8 mouse cellular contexts compared by ENCODE assay signal in the genomic region with DNA sequence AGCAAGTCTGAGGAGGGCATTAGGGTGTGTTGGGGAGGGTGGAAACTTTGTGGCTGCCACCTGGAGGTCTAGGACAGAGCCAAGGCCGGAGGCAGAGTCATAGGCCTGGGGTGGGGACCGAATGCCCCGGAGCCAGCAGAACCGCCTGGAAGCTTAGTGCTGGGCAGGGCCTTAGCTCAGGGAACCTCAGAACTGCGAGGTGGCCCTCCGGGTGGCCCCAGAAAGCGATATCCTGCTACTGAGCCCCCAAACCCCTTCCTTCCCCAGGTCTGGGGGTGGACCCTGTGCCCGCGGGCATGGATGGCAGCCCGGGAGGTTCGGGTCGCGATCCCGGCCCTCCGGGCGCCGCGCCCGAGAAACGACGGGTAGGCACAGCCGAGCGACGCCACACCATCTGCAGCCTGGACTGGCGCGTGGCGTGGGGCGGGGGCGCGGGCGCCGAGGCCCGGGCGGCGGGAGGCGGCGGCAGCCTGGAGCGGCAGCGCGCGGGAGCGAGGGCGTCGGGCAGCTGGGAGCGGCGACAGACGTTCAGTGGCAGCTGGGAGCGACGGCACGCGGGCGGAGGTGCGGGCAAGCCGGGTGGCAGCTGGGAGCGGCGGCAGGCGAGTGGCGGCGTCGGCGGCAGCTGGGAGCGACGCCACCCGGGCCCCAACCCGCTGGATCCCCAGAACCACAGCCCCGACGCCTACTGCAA. TPM values are rescaled to one million over a fixed set of nuclear protein-coding genes. Genes with fewer than 3 reads are reported as not detected.
DNase-seq lines count a peak whose midpoint lies in the region; ATAC-seq lines count a peak whose summit lies in the region.

No protein-coding gene starts in this region.

- 6% methylated on average over 67 of the region's 67 CpGs for WGBS in embryonic facial prominence, embryonic 15.5 days
- 7% methylated on average over 62 of the region's 67 CpGs for WGBS in intestine, embryonic 16.5 days
- 9% methylated on average over 67 of the region's 67 CpGs for WGBS in midbrain, embryonic 10.5 days
- 10% methylated on average over 67 of the region's 67 CpGs for WGBS in stomach, embryonic 14.5 days

- no peak overlapping the region for H3K27ac ChIP-seq in embryonic facial prominence, embryonic 15.5 days (replicated peaks)
- no peak overlapping the region for H3K27ac ChIP-seq in intestine, embryonic 16.5 days (ENCODE audit: low read length)
- H3K27ac ChIP-seq in midbrain, embryonic 10.5 days (replicated peaks): peak overlapping the region; percentile 61
- H3K27ac ChIP-seq in stomach, embryonic 14.5 days (ENCODE audit: low read length): no peak overlapping the region

- H3K36me3 ChIP-seq in embryonic facial prominence, embryonic 15.5 days: no peaks in the 10 kb centered on the region
- H3K36me3 ChIP-seq in intestine, embryonic 16.5 days (ENCODE audit: control insufficient read depth, insufficient read depth, low read length): no peaks in the 10 kb centered on the region
- H3K36me3 ChIP-seq in midbrain, embryonic 10.5 days: no peaks in the 10 kb centered on the region
- no peaks in the 10 kb centered on the region for H3K36me3 ChIP-seq in stomach, embryonic 14.5 days (ENCODE audit: control insufficient read depth, insufficient read depth, low read length)

- peaks cover 79% of the 10 kb centered on the region for H3K27me3 ChIP-seq in embryonic facial prominence, embryonic 15.5 days
- H3K27me3 ChIP-seq in intestine, embryonic 16.5 days (replicated peaks; ENCODE audit: control insufficient read depth, insufficient read depth, low read length): peaks cover 54% of the 10 kb centered on the region
- peaks cover 83% of the 10 kb centered on the region for H3K27me3 ChIP-seq in midbrain, embryonic 10.5 days (ENCODE audit: low read depth, poor library complexity, severe bottlenecking)
- H3K27me3 ChIP-seq in stomach, embryonic 14.5 days (ENCODE audit: control insufficient read depth, insufficient read depth, low read length): peaks cover 34% of the 10 kb centered on the region

- DNase-seq in left cerebral cortex, adult 18-20 months (ENCODE audit: low spot score in 2 of 2): peak; percentile 61 to 74
- DNase-seq in left cerebral cortex, adult 11 months (ENCODE audit: low spot score): no peak
- DNase-seq in midbrain, embryonic 10.5 days (ENCODE audit: low spot score): peak; percentile 32
- no peak for DNase-seq in thymus, adult 18-20 months
- DNase-seq in lung, postnatal 36 days: no peak

- peak overlapping the region; percentile 39 for H3K4me3 ChIP-seq in embryonic facial prominence, embryonic 15.5 days (replicated peaks)
- peak overlapping the region; percentile 38 for H3K4me3 ChIP-seq in intestine, embryonic 16.5 days (ENCODE audit: low read length)
- peak overlapping the region; percentile 53 for H3K4me3 ChIP-seq in midbrain, embryonic 10.5 days
- H3K4me3 ChIP-seq in stomach, embryonic 14.5 days (ENCODE audit: low read depth, low read length): peak overlapping the region; percentile 22

- H3K9me3 ChIP-seq in embryonic facial prominence, embryonic 15.5 days (replicated peaks): no peaks in the 10 kb centered on the region
- H3K9me3 ChIP-seq in intestine, embryonic 16.5 days (ENCODE audit: control insufficient read depth, low read length): no peaks in the 10 kb centered on the region
- no peaks in the 10 kb centered on the region for H3K9me3 ChIP-seq in midbrain, embryonic 10.5 days (replicated peaks)
- H3K9me3 ChIP-seq in stomach, embryonic 14.5 days (ENCODE audit: control insufficient read depth, low read depth, low read length): no peaks in the 10 kb centered on the region

- ATAC-seq in embryonic facial prominence, embryonic 15.5 days (ENCODE audit: insufficient number of reproducible peaks, low FRiP score, low TSS enrichment, low read depth): peak; percentile 40; the same call in 1 of the 2 replicates
- no peak for ATAC-seq in intestine, embryonic 16.5 days
- no peak for ATAC-seq in stomach, embryonic 14.5 days (ENCODE audit: insufficient number of reproducible peaks, insufficient read depth, low FRiP score, low read depth)

- H3K4me1 ChIP-seq in embryonic facial prominence, embryonic 15.5 days: peaks cover 11% of the 10 kb centered on the region
- H3K4me1 ChIP-seq in intestine, embryonic 16.5 days (ENCODE audit: control insufficient read depth, insufficient read depth, low read length): peaks cover 8% of the 10 kb centered on the region; the same call in 1 of the 2 replicates
- H3K4me1 ChIP-seq in midbrain, embryonic 10.5 days: peaks cover 19% of the 10 kb centered on the region
- no peaks in the 10 kb centered on the region for H3K4me1 ChIP-seq in stomach, embryonic 14.5 days (ENCODE audit: control insufficient read depth, insufficient read depth, low read length)

- H3K4me2 ChIP-seq in embryonic facial prominence, embryonic 15.5 days (replicated peaks): peak overlapping the region; percentile 60
- peak overlapping the region; percentile 62 for H3K4me2 ChIP-seq in intestine, embryonic 16.5 days (ENCODE audit: low read depth, low read length)
- peak overlapping the region; percentile 48 for H3K4me2 ChIP-seq in stomach, embryonic 14.5 days (replicated peaks; ENCODE audit: low read depth, low read length)

- H3K9ac ChIP-seq in embryonic facial prominence, embryonic 15.5 days: no peak overlapping the region
- H3K9ac ChIP-seq in intestine, embryonic 16.5 days (ENCODE audit: low read depth, low read length): peak overlapping the region; percentile 51; the same call in 1 of the 2 replicates
- 0 out of 2 replicates have a peak overlapping the region, but pooled peaks have one; percentile 10 for H3K9ac ChIP-seq in stomach, embryonic 14.5 days (replicated peaks; ENCODE audit: low read depth, low read length)

RNA-seq across cellular contexts. Expression of a gene that starts 5.9 kb away (rescaled TPM):
- 1 to 10 TPM; 4.5 to 4.6 TPM for total RNA-seq in left cerebral cortex, adult 18-20 months (2021)
- polyA plus RNA-seq in embryonic facial prominence, embryonic 15.5 days (2015; fragmentation: Nextera tagmentation; extraction: Ambion mirVana): 2.4 and 3.0 TPM in 2 replicates
- polyA plus RNA-seq in intestine, embryonic 16.5 days (2015; fragmentation: Nextera tagmentation; extraction: Ambion mirVana): 0.59 and 0.92 TPM in 2 replicates
- polyA plus RNA-seq in midbrain, embryonic 10.5 days (2016; fragmentation: Nextera tagmentation; extraction: Ambion mirVana): 1.1 and 1.2 TPM in 2 replicates
- polyA plus RNA-seq in stomach, embryonic 14.5 days (2014; fragmentation: Nextera tagmentation; extraction: Ambion mirVana): 1.7 and 2.3 TPM in 2 replicates

RNA-seq across cellular contexts. Expression of a gene that starts 36.6 kb away (rescaled TPM):
- total RNA-seq in left cerebral cortex, adult 18-20 months (2021): 1 to 10 TPM; 2.3 to 3.3 TPM
- 10.2 and 11.8 TPM in 2 replicates for polyA plus RNA-seq in embryonic facial prominence, embryonic 15.5 days (2015; fragmentation: Nextera tagmentation; extraction: Ambion mirVana)
- polyA plus RNA-seq in intestine, embryonic 16.5 days (2015; fragmentation: Nextera tagmentation; extraction: Ambion mirVana): 5.4 and 6.2 TPM in 2 replicates
- 2.1 and 2.2 TPM in 2 replicates for polyA plus RNA-seq in midbrain, embryonic 10.5 days (2016; fragmentation: Nextera tagmentation; extraction: Ambion mirVana)
- polyA plus RNA-seq in stomach, embryonic 14.5 days (2014; fragmentation: Nextera tagmentation; extraction: Ambion mirVana): 4.3 and 4.9 TPM in 2 replicates

RNA-seq across cellular contexts. Expression of a gene that starts 40.0 kb away (rescaled TPM):
- total RNA-seq in left cerebral cortex, adult 18-20 months (2021): 1 to 10 TPM; 5.6 to 6.9 TPM
- not detected in 2 replicates for polyA plus RNA-seq in embryonic facial prominence, embryonic 15.5 days (2015; fragmentation: Nextera tagmentation; extraction: Ambion mirVana)
- polyA plus RNA-seq in intestine, embryonic 16.5 days (2015; fragmentation: Nextera tagmentation; extraction: Ambion mirVana): 0.06 TPM in 2 replicates
- polyA plus RNA-seq in midbrain, embryonic 10.5 days (2016; fragmentation: Nextera tagmentation; extraction: Ambion mirVana): 0.21 and 0.68 TPM in 2 replicates
- polyA plus RNA-seq in stomach, embryonic 14.5 days (2014; fragmentation: Nextera tagmentation; extraction: Ambion mirVana): 0.13 TPM in 1 of 2 replicates, not detected in the other

RNA-seq across cellular contexts. Expression of a gene that starts 56.4 kb away (rescaled TPM):
- total RNA-seq in left cerebral cortex, adult 18-20 months (2021): 10 to 100 TPM; 50.6 to 63.4 TPM
- 144 and 151 TPM in 2 replicates for polyA plus RNA-seq in embryonic facial prominence, embryonic 15.5 days (2015; fragmentation: Nextera tagmentation; extraction: Ambion mirVana)
- polyA plus RNA-seq in intestine, embryonic 16.5 days (2015; fragmentation: Nextera tagmentation; extraction: Ambion mirVana): 92.6 and 94.1 TPM in 2 replicates
- 108 and 111 TPM in 2 replicates for polyA plus RNA-seq in midbrain, embryonic 10.5 days (2016; fragmentation: Nextera tagmentation; extraction: Ambion mirVana)
- 59.3 and 59.7 TPM in 2 replicates for polyA plus RNA-seq in stomach, embryonic 14.5 days (2014; fragmentation: Nextera tagmentation; extraction: Ambion mirVana)

Comparison
In these comparisons a context has a peak if more than half of its experiments do, and no peak if none do; other contexts are left out.
1. DNase-seq: peak in left cerebral cortex, adult 18-20 months (2 of 2) and midbrain, embryonic 10.5 days (single experiment); none in left cerebral cortex, adult 11 months (single experiment), thymus, adult 18-20 months (0 of 2) and lung, postnatal 36 days (single experiment).
2. Peak in every context shown above with its lines, with median percentiles within 50 percentile points of each other: H3K4me2 ChIP-seq and H3K4me3 ChIP-seq.